Mouse (Mus musculus) gastrocnemius, postnatal 25 days (tissue): ENCODE data around the gene Arfgef3. TPM values are rescaled to one million over a fixed set of nuclear protein-coding genes. Genes with fewer than 3 reads are reported as not detected.

Source experiments
- DNase-seq: peaks from one replicate; pipeline ENCODE4 v3.0.0; 2022
- long read RNA-seq, 2 experiments: library from polyadenylated mRNA; stranded (forward); transcript quantifications; one replicate each; pipeline ENCODE4 v2.0.0; 2021
- total RNA-seq, 2 experiments: library from RNA; stranded (reverse); gene quantifications; 1 replicate in 1 of 2; 2 replicates in 1 of 2; pipeline ENCODE4 v1.2.3; 2021

Arfgef3 gene
- under 1 TPM; 0.32 to 0.49 TPM for total RNA-seq
- long read RNA-seq, experiment 1, result 0 reads
- long read RNA-seq, experiment 2, result 0 reads

DNA sequence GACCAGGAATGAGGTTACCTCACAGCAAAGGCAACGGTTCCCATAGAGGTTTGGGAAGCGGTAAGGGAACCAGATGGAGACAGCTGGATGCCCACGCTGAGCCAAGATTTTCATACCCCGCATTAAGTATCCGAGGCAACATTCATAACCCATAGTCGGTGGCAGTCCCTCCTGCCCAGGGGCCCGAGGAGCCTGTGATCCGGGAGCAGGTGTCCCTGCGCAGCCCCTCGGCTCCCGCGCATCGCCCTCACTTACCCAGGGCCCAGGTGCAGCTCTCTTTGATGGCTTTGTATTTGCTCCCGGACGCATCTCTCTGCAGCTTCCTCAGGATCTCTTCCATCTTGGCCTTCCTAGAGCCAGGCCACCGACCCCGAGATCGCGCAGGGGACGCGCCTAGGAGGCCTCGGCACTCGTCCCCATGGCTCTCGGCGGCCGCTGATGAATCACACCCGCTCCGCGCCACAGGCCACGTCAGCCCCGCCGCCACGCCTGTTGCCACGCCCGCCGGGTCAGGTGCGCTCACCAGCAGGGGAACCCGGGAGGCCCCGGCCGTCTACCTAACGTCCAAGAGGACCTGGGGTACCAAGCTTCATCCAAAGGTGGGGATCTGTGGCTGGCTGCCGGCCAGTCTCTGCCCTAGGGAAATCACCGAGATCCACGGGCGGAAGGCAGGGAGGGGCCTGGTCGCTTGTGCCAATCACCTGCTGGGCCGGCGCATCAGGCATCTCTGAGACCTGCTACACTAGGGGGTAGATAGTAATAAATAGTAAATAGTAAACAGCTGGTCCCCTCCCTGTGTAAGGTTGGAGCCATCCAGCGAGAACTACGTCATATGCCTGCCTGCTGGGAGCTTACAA lies at the start of gene Arfgef3:
Arfgef3 (minus strand) TSS at position 664 of the 857 bp plus-strand sequence.
- peak; percentile 13 for DNase-seq

DNA sequence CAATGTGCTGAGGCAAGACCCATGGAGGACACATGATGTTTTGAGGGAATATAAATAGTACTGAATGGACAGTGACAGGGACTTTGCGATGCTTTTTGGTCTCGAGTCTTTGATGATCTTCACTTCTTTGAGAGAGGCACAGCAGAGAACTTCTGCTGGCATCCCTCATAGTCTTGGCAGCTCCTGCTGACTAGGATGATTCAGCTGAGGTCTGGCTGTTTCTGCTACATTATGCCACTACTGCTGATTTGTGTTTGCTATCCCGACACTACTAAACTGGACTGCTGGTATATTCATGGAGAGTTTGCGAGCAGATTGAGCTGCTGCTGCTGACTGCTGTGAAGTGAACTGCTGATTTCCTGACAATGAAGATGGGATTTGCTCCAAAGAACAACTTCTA lies 46.3 kb upstream of the Arfgef3 start:
- no peak for DNase-seq

DNA sequence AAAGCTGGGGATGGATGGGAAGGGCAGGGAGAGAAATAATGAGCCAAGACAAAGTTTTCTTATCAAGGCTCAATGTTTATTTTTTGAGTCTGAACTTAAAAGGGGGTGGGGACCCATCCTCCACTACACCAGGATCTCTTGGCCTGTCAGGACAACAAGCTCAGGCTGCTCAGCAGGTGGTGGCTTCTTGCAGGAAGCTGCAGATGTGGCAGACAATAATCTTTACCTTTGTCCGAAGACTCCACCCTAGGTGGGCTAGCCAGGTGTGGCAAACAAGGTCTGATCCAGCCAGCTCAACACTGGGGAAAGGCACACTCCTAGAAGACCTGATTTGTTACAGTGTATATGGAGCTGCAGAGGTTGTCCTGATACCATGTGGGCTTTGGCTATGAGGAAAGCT lies 44.9 kb upstream of the Arfgef3 start:
- DNase-seq, result no peak

DNA sequence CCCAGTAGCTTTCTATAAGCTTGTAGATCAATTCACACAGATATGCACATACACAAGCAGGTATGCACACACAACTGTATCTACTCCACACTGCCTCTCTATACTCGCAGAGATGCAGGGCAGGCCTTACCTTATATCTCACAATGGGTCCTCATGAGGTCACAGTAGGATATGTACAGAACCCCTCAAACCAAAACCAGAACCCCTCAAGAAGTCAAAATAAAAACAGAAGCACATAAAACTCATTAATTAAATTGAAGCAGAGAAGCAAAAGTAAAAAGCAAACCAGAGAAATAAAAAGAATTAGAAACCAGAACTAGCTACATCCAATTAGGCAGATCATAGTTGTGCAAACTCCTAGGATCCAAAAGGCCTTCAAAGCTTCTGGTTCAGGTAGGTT lies 42.9 kb upstream of the Arfgef3 start, which contains the start of gene Gm4922:
Gm4922 (minus strand) TSS at position 101 of the 400 bp plus-strand sequence.
- no peak for DNase-seq

DNA sequence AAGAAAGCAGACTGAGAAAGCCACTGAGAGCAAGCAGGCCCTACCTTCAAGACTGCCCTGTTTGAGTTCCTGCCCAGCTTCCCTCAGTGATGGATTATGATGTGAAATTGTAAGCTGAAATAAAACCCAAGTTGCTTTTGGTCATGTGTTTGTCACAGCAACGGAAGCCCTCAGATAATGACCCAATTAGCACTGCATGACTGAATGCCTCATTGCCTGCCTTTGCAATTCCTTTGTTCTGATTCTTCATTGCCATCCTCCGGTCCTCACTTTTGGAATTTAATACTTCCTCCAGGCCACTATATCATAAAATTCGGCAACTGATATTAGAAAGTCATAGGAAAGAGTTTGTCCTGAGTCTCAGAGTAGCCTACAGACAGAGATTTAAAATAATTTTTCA lies 33.8 kb upstream of the Arfgef3 start:
- no peak for DNase-seq

DNA sequence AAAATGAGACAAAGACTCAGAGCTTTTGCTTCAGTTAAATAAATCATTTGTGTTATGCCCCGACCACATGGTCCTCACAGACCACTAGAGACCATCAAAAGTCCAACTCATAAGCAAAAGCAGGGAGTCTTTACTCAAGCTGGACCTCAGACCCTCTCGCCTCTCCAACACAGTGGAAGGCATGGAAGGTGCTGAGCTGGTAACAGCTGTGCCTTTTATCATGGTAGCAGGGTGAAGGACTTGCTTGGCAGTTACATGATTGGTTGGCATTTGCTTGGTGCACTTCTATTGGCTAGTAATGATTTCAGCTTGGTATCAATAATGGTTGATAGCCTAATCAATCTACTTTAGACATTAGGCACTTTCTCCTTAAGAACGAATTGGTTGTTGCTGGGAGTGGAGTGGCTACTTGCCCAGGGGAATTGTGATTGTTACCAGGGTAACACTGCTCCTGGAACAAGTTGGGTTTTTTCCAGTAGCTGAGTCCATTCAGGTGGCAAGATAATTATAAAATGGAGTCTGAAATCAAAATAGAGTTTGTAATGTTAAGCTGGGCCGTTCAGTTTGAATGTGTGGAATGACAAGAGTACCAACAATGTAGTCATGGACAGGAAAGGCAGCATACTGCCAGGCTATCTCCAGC lies 28.9 kb upstream of the Arfgef3 start:
- no peak for DNase-seq

DNA sequence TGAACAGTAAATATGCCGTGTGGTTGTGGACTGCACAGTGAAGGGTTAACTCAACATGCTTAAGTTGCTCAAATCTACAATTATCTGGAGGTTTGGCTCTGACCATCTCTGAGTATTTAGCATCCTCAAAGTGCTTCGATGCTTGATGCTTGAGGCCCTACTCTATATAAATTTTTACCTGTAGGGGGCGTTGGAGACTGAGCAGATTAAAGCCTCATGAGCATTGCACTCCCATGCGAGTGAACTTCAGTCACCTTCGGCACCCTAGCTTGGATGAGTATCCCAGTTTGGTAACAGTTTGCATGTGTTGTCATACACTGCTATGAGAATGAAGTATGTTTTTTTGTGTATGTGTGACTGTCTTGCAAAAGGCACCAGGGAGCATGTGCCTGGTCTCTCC lies 26.2 kb upstream of the Arfgef3 start:
- no peak for DNase-seq

DNA sequence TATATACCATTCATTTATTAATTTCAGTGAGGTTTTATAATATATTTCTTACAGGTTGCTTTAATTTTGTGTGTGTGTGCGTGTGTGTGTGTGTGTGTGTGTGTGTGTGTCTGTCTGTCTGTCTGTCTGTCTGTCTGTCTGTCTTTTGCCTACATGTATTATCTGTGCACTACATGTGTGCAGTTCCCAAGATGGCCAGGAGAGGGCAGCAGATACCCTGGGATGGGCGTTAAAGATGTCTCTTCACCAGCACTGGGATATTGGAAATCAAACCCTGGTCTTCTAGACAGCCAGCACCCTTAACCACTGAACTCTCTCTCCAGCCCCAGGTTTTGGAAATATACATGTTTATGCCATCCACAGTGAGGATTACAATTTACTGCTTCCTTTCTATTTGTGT lies 16.5 kb upstream of the Arfgef3 start:
- no peak for DNase-seq

DNA sequence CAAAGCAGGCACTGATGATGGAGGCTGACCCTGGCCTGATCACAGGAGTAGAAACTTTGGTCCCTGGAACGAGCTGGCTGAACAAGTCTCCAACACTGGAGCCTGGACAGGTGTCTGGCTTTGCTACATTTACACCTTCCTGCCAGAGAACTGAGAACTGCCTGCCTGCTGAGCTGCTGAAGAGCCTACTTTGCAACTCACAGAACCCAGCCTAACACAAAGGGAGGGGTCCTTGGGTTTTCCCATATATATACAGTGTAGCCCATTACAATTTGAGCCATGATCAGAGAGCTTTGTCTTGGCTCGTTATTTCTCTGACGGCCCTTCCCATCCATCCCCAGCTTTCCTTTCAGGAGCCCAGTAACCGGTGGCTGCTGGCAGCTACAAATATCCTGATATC lies 6.3 kb upstream of the Arfgef3 start:
- DNase-seq, result no peak

DNA sequence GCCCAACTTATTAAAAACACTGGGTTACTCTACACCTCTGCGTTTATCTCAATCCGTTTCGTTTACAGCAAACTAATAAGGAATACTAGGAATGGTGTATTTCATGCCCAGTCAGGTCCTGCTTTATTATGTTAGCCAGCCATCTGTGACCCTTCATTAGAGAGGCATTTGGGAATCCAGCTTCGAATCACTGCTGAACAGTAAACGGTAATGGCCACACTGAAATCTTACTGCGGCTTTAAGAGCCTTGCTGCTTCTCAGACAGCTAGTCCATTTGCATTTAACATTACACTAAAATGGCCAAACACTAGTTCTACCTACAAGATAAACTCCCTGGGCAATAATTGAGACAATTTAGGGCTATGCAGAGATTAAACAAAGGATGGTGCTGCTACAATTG lies 1.7 kb downstream of the Arfgef3 start:
- DNase-seq, result no peak

DNA sequence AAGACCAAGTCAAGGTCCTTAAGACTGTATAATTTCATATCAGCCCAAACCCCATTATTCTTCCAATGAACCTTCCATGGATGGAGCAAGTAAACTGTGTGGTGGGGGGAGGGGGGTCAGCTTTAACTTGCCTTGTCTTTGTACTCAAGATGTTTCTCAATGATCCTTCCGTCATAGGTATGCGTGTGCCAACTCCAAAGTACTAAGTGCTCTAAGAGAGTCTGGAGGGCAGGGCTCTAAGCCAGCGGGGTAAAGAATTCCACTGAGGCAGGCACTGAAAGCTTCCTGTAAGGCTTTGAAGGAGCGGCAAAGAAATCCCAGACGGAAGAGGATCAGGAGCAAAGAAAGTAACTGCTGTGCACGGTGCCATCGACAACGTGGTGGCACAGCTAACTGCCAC lies 2.7 kb downstream of the Arfgef3 start:
- DNase-seq, result no peak

DNA sequence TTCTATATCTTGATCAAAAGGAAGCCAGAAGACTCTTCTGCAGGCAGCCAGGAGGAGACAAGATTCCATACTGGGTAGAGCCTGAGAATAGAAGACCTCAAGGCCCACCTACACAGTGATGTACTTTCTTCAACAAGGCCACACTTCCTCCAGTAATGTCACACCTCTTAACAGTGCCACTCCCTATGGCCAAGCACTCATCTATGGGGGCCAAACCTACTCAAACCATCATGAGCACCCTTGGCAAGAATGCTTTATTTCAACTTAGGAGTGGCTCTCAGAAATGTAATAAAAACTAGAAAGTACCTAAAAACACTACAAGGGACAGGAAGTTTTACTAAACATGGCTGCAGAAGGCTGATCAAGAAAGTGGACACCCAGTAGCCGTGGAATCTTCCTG lies 15.2 kb downstream of the Arfgef3 start:
- DNase-seq, result no peak

DNA sequence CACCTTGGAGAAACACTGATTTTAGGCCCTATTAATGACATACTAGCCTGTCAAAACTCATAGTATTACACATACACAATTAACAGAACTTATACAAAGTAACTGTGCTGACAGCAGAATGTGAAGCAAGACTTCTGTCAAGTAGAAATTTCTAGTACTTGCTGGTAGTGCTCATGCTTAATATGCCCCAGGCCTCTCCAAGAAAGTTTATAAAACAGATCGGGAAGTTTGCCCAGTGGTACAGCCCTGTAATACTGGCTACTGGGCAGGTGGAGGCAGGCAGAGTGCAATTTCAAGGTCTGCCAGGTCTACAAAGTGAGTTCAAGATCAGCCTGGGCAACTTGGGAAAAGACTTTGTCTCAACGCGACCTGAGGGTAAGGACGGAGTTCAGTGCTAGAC lies 32.3 kb downstream of the Arfgef3 start:
- DNase-seq, result no peak

DNA sequence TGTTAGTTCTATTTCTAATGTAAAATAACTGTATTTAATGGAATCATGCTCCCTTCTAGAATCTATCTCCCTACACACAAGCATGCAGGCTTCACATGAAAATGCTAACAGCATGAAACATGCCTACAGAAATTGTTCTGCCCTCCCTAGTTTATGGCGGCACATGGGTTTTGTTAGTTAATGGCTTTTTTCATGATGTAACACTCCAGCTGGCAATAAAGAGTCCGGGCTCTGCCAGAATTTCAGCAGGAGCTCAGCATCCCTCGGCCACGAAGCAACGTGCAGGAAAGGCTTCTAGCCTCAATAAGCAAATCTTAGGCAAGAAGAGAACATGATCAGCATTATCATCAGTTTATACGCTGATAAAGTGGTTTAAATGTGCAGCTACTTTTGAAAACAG lies 32.8 kb downstream of the Arfgef3 start:
- DNase-seq, result no peak

DNA sequence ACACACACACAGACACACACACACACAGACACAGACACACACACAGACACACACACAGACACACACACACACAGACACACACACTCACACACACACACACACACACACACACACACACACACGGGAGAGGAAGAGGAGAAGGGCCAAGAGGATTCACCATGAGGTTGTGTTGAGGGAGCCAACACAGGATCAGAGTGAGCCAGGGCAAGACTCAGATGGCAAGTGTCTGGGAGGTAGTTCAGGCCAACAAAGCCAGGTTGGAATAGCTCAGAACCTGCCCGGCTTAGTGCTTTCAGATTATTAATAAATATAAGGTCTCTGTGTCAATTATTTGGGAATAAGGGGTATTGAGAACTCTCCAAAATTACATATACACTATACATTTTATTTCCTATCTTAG lies 33.9 kb downstream of the Arfgef3 start:
- no peak for DNase-seq

DNA sequence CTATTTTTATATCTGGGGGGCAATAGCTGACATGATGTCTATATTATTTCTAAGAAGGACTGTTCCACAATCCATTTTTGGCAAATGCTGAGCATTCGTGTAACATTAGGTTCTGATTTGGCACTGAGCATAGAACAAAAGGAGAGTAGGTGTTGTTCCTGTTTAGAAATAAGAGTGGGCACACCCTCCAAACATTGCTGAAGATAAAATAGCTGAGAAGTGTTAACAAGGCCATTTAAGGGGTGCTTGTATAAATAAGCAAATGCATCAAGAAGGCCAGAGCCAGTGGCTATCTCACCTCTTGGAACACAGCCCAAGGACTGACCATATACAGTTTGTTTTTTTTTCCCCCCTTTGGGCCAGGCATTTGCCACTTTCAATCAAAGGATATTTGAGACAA lies 35.1 kb downstream of the Arfgef3 start:
- DNase-seq, result no peak

DNA sequence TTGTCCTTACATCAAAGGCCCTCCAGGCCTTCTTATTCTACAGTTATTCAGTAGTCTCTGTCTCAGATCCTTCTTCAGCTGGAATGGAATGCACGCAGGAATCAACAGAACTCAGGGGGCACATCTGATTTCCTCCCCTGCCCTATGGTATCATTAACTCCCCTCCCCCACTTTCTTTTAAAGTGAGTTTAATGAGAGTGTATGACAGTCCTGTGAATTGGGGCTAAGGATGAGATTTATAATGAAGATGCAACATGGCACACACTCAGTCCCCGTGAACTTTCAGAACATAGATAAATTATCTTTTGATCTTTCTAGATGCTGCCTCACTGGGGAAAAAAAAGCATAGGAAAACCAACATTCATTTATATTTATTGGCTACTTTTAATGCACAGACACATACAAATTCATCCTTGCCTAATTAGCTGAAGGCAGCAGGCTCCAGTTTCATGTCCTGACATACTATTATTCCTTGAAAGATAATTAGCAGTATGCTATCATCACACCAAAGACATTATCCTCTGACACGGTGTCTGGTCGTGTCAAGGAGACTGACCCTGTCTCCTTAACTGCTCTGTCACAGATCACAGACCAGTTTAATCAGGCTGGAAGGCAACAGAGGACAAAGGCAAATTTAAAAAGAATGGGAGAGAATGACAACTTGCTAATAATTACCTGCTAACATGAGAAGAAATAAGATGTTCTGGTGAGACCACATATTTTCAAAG lies 39.2 kb downstream of the Arfgef3 start:
- DNase-seq, result no peak

DNA sequence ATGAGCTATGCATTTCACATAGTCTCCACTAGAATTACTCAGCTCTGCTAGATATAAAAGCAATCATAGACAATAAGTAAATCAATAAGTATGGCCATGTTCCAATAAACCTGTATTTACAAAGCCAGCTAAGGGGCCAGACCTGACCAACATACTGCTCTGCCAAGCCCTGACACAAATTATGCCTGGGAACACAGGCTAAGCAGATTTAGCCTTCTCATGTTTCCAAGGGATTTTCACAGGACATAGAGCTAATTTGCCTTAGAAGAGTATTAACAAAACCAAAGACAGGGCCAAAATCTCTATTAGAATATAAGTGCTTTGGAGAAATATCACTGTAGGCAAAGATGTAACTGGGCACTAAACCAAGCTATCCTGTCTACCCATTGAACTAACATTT lies 42.2 kb downstream of the Arfgef3 start:
- DNase-seq, result no peak

DNA sequence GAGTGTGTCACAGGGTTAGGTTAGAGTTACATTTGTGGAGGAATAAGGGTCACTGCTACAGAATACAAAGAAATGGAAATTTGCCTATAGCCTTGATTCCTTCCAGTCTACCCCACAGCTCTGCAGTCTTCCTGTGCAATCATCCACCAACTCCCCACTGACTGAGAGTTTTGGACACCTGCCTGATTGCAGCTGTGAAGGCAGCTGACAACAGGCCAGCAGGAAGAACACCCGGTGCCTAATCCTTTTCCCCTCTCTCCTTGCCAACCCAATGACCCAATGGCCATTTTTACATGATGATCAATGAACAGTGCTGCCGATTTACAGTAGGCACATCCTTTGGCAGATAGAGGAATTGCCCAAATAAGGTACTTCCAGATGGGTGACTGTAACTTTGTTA lies 43.6 kb downstream of the Arfgef3 start:
- DNase-seq, result no peak

DNA sequence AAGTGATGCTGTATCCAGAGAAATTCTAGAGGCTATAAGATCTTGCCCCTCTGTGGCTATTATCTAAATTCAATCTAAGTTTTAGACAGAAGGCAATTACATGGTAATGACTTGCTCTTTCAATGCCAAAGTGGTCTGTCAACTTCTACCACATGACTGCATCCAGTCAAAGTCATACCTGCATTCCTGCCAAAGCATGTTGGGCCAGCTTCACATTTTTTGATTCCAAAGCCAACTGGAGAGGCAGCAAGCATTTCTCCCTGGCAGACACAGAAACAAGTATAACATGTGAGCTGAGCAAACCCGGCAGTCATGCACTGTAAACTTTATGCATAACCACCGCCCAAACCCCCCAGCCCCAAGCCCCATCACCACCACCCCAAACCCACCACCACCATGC lies 44.6 kb downstream of the Arfgef3 start:
- no peak for DNase-seq

DNA sequence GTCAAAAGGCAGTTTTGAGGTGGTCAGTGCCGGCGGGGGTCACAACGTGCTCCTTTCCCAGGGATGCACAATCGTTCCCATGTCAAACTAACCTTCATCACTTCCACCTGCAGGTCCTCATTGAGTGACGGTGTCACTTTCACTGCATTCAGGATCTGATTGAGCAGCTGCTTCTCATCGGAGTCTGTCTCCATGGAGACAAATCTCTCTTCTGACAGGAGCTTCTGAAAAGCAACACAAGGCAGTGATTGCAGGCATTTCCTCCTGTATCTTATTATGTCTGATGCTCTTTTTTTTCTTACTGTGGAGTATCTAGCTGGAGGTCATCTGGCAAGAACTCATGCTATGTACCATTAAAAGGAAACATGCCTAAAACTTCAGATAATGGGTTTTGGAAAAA lies 47.3 kb downstream of the Arfgef3 start:
- DNase-seq, result no peak

DNA sequence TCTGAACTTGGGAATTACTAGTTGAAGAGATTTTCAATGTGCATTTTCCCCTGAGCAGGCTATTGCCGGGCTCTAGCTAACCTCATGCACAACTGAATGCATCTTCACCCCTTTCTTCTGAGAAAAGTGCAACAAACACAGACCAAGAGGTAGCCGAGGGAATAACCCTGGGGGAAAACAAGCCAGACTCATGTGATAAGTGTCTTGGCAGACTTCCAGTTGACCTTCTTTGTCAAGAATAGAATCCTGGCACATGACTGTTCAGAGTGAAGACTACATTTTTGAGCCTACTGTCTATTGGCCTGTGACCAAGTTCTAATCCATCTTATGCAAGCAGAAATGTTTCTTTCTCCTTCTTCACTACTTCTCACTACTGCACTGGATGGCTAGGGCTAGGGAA lies 55.5 kb downstream of the Arfgef3 start:
- no peak for DNase-seq

DNA sequence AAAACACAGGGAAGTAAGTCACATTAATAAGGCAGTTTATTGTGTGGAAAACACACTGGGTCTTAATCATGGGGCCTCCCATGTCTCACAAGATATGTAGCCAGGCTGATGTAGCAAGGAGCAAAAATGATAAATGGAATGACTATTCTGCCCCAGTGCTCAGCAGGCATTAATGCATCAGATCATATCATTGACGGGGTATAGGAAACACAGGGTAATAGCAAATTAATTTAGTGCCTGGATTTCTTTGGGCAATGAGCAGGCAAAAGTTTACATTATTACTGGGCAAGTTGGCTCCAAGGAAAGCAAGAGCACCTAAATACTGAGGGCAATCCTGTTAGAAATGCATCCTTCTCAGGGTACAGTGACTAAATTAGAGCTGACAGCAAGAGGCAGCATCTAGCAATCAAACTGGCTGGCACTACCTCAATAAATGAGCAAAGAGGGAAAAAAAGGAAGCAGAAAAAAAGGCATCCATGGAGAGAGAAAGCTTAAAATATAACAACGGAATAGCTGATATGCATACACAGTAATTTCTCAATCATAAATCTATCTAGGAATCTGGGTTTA lies 62.3 kb downstream of the Arfgef3 start:
- no peak for DNase-seq
